ENCODE assay signal across 8 mouse cellular contexts in the genomic region with DNA sequence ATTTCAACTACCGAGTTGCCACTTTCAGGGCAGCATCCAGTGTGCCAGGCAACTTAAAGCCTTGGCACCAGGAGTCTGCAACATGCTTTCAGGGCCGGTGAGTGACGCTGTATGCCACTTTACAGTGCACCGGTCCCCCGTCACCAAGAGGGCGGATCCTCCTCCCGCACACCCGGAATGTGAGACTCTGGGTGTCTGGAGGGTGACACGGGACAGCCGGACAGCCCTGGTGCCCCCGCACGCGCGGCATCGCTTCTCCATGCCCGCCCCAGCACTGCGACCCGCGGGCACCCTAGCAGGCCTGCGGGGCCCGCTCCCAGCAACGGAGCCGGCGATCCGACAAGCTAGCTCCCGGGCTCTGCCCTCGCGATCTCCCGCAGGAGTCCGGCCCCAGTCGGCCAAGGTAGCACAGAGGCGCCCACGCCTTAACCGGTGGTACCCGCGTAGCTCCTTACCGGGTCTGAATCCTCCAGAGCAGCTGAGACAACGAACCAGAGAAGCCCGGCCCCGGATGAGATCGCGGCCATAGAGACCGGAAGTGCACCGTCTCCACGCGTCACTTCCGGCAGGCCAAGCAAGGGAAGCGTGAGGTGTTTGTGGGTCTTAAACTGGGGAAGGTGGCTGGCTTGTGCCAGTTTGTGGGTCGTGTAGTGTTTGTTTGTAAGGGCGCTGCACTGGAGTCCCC. TPM values are rescaled to one million over a fixed set of nuclear protein-coding genes. Genes with fewer than 3 reads are reported as not detected.
DNase-seq lines count a peak whose midpoint lies in the region; ATAC-seq and TF ChIP-seq lines count a peak whose summit lies in the region.

A gene (minus strand): TSS at position 551 of the 685 bp plus-strand sequence.

- no peak for TF ChIP-seq EP300 in MEL (IDR thresholded peaks at IDR 0.05; ENCODE audit: low read depth in 1 of 2, low read length in 2 of 2)

- peak; percentile 4 for TF ChIP-seq RAD21 in MEL (IDR thresholded peaks at IDR 0.05; ENCODE audit: low read depth, low read length)

- peak within 1 kb of the TSS; percentile 99 for H3K27ac ChIP-seq in MEL (ENCODE audit: control insufficient read depth, low read depth, low read length)
- peak within 1 kb of the TSS; percentile 89 for H3K27ac ChIP-seq in cerebellum, adult 2 months (ENCODE audit: insufficient read depth, low read length)
- H3K27ac ChIP-seq in lung, embryonic 16.5 days (ENCODE audit: low read length): peak within 1 kb of the TSS; percentile 94

- WGBS in cerebellum, adult 2 months: under 1% methylated on average over 50 of the region's 50 CpGs
- under 1% methylated on average over 50 of the region's 50 CpGs for WGBS in lung, embryonic 16.5 days

- peaks cover 0 to 5% of the 10 kb centered on the region in 2 experiments; a peak in 1 of 4 replicates for H3K4me1 ChIP-seq in MEL (ENCODE audit: control insufficient read depth in 1 of 2, insufficient read depth in 2 of 2, low read length in 2 of 2)
- H3K4me1 ChIP-seq in cerebellum, adult 2 months (ENCODE audit: control insufficient read depth, insufficient read depth, low read length): no peaks in the 10 kb centered on the region
- peaks cover 9% of the 10 kb centered on the region for H3K4me1 ChIP-seq in lung, embryonic 16.5 days (replicated peaks; ENCODE audit: control insufficient read depth, insufficient read depth, low read length)

- H3K9ac ChIP-seq in MEL (ENCODE audit: control insufficient read depth, low read depth, low read length, poor library complexity, severe bottlenecking): peak within 1 kb of the TSS; percentile 95
- peak within 1 kb of the TSS; percentile 98 for H3K9ac ChIP-seq in lung, embryonic 16.5 days (ENCODE audit: low read length)

- H3K4me2 ChIP-seq in lung, embryonic 16.5 days (ENCODE audit: low read depth, low read length): peak within 1 kb of the TSS; percentile 80

- ATAC-seq in hematopoietic stem cell, adult 5-6 weeks (replicated peaks in 1 of 2; ENCODE audit: insufficient read depth in 1 of 2, low FRiP score in 2 of 2, low TSS enrichment in 1 of 2, low read depth in 1 of 2, poor library complexity in 2 of 2, severe bottlenecking in 2 of 2): peak; percentile 97 to 98
- peak; percentile 99 for ATAC-seq in lung, embryonic 16.5 days (ENCODE audit: low read depth)

- peak in 2 of 3 experiments; percentile 21 to 28; a peak in 3 of 6 replicates for TF ChIP-seq CTCF in MEL (IDR thresholded peaks at IDR 0.05 in 2 of 3, conservative IDR thresholded peaks at IDR 0.05 in 1 of 3; ENCODE audit: control insufficient read depth in 1 of 3, insufficient read depth in 1 of 3, low read depth in 2 of 3, low read length in 3 of 3, poor library complexity in 1 of 3, severe bottlenecking in 1 of 3)
- TF ChIP-seq CTCF in cerebellum, adult 2 months (IDR thresholded peaks at IDR 0.05; ENCODE audit: borderline replicate concordance, insufficient read depth, low read depth, low read length): no peak; the same call in 1 of the 2 replicates

- no peaks in the 10 kb centered on the region for H3K27me3 ChIP-seq in MEL (ENCODE audit: control insufficient read depth in 1 of 2, insufficient read depth in 2 of 2, low read length in 2 of 2)
- H3K27me3 ChIP-seq in cerebellum, adult 2 months (ENCODE audit: control insufficient read depth, insufficient read depth, low read length): no peaks in the 10 kb centered on the region
- no peaks in the 10 kb centered on the region for H3K27me3 ChIP-seq in lung, embryonic 16.5 days (ENCODE audit: control insufficient read depth, insufficient read depth, low read depth, low read length)

- peak; percentile 95 for DNase-seq in MEL (ENCODE audit: low read depth, low spot score)
- DNase-seq in cerebellum, adult 2 months: peak; percentile 92 to 94
- DNase-seq in forelimb bud, embryonic 11.5 days (ENCODE audit: low read depth, low spot score): peak; percentile 88
- DNase-seq in layer of hippocampus, adult 9-10 months (ENCODE audit: low spot score): peak; percentile 84
- peak; percentile 69 for DNase-seq in ovary, postnatal 10 days (ENCODE audit: low spot score)
- peak; percentile 79 to 85 for DNase-seq in thymus, postnatal 10 days (ENCODE audit: low spot score in 2 of 2)

- H3K79me2 ChIP-seq in MEL (ENCODE audit: control insufficient read depth, insufficient read depth, low read length, poor library complexity): peaks cover 26% of the 10 kb centered on the region

- peak; percentile 81 to 96 for TF ChIP-seq POLR2A in MEL (IDR thresholded peaks at IDR 0.05; ENCODE audit: control insufficient read depth in 1 of 2, insufficient read depth in 1 of 2, low read depth in 1 of 2, low read length in 2 of 2, poor library complexity in 1 of 2)
- peak; percentile 97 for TF ChIP-seq POLR2A in cerebellum, adult 2 months (IDR thresholded peaks at IDR 0.05; ENCODE audit: borderline replicate concordance, insufficient read depth, low read length)

- H3K4me3 ChIP-seq in MEL (ENCODE audit: control insufficient read depth in 1 of 2, insufficient read depth in 1 of 2, low read depth in 2 of 2, low read length in 2 of 2): peak within 1 kb of the TSS; percentile 93 to 96
- H3K4me3 ChIP-seq in cerebellum, adult 2 months (replicated peaks; ENCODE audit: insufficient read depth, low read depth, low read length): peak within 1 kb of the TSS; percentile 93
- H3K4me3 ChIP-seq in lung, embryonic 16.5 days (ENCODE audit: low read length): peak within 1 kb of the TSS; percentile 94

- H3K9me3 ChIP-seq in MEL (replicated peaks; ENCODE audit: insufficient read depth, low read length): no peaks in the 10 kb centered on the region
- no peaks in the 10 kb centered on the region for H3K9me3 ChIP-seq in lung, embryonic 16.5 days (ENCODE audit: control insufficient read depth, low read length)

- H3K36me3 ChIP-seq in MEL (ENCODE audit: control insufficient read depth in 1 of 2, insufficient read depth in 2 of 2, low read length in 2 of 2): peaks cover 10 to 18% of the 10 kb centered on the region in 2 experiments; a peak in 3 of 4 replicates
- peaks cover 13% of the 10 kb centered on the region for H3K36me3 ChIP-seq in lung, embryonic 16.5 days (ENCODE audit: control insufficient read depth, insufficient read depth, low read length)

TF ChIP-seq in MEL, 35 proteins besides CTCF, POLR2A, EP300 and RAD21 (continues in another document):
- TF ChIP-seq HCFC1 (IDR thresholded peaks at IDR 0.05; ENCODE audit: low read depth, low read length) (peak; percentile 91), ELF1 (IDR thresholded peaks at IDR 0.05; ENCODE audit: low read depth, low read length) (peak; percentile 86), ZC3H11A (IDR thresholded peaks at IDR 0.05; ENCODE audit: low read depth, low read length) (no peak), UBTF (IDR thresholded peaks at IDR 0.05; ENCODE audit: borderline replicate concordance, insufficient read depth, low read depth, low read length) (no peak), TBP (IDR thresholded peaks at IDR 0.05; ENCODE audit: low read depth, low read length) (peak; percentile 92), BHLHE40 (IDR thresholded peaks at IDR 0.05; ENCODE audit: borderline replicate concordance, low read depth, low read length) (no peak), SMC3 (IDR thresholded peaks at IDR 0.05; ENCODE audit: low read depth, low read length) (0 out of 2 replicates have a peak, but pooled peaks have one; percentile 20), RCOR1 (IDR thresholded peaks at IDR 0.05; ENCODE audit: low read depth, low read length) (no peak), E2F4 (IDR thresholded peaks at IDR 0.05; ENCODE audit: borderline replicate concordance, low read depth, low read length) (no peak), KAT2A (conservative IDR thresholded peaks at IDR 0.05; ENCODE audit: low read depth, low read length) (peak; percentile 62; the same call in 1 of the 2 replicates), MYB (IDR thresholded peaks at IDR 0.05; ENCODE audit: low read depth, low read length) (no peak), NELFE (IDR thresholded peaks at IDR 0.05; ENCODE audit: low read depth, low read length) (peak; percentile 91), MAFK (IDR thresholded peaks at IDR 0.05; ENCODE audit: borderline replicate concordance, low read depth, low read length) (no peak), MYC (IDR thresholded peaks at IDR 0.05; ENCODE audit: low read depth, low read length) (peak; percentile 71), CHD1 (IDR thresholded peaks at IDR 0.05; ENCODE audit: low read depth, low read length) (0 out of 2 replicates have a peak, but pooled peaks have one; percentile 73), MEF2A (IDR thresholded peaks at IDR 0.05; ENCODE audit: extremely low read depth, insufficient replicate concordance, low read depth, low read length, poor library complexity, severe bottlenecking) (no peak), GABPA (IDR thresholded peaks at IDR 0.05; ENCODE audit: low read depth, low read length) (no peak), USF2 (IDR thresholded peaks at IDR 0.05; ENCODE audit: borderline replicate concordance in 1 of 2, insufficient read depth in 1 of 2, low read depth in 1 of 2, low read length in 2 of 2) (no peak), USF1 (IDR thresholded peaks at IDR 0.05; ENCODE audit: low read depth, low read length) (no peak; the same call in 1 of the 2 replicates), TAL1 (IDR thresholded peaks at IDR 0.05; ENCODE audit: low read length) (no peak), ETS1 (IDR thresholded peaks at IDR 0.05; ENCODE audit: low read depth, low read length) (peak; percentile 22; the same call in 1 of the 2 replicates), JUND (IDR thresholded peaks at IDR 0.05; ENCODE audit: low read depth, low read length) (no peak), CHD2 (IDR thresholded peaks at IDR 0.05; ENCODE audit: low read length) (no peak), SIN3A (IDR thresholded peaks at IDR 0.05; ENCODE audit: low read length) (peak; percentile 70; the same call in 1 of the 2 replicates), POLR2AphosphoS5 (IDR thresholded peaks at IDR 0.05; ENCODE audit: borderline replicate concordance, low read depth, low read length) (no peak), MAX (IDR thresholded peaks at IDR 0.05; ENCODE audit: low read length) (peak; percentile 62), ZNF384 (IDR thresholded peaks at IDR 0.05; ENCODE audit: low read depth, low read length) (no peak), ZKSCAN1 (IDR thresholded peaks at IDR 0.05; ENCODE audit: low read depth, low read length) (no peak), MXI1 (IDR thresholded peaks at IDR 0.05; ENCODE audit: low read depth, low read length) (peak; percentile 85)

RNA-seq across cellular contexts. Expression of the gene that starts here (rescaled TPM):
- total RNA-seq in MEL (2012; rRNA removed): 24.7 and 27.5 TPM in 2 replicates
- 100 to 1,000 TPM in 1 of 2 experiments, 10 to 100 TPM in 1; 37.3 to 191 TPM for polyA plus RNA-seq in MEL (2012; ENCODE audit: insufficient read depth in 1 of 2, insufficient read length in 2 of 2, low read depth in 1 of 2, low replicate concordance in 2 of 2, missing spikeins in 1 of 2)
- 15.6 and 17.0 TPM in 2 replicates for polyA plus RNA-seq in cerebellum, adult 2 months (2012; rRNA removed)
- 41.1 and 63.4 TPM in 2 replicates for total RNA-seq in hematopoietic stem cell, adult 5-6 weeks (2017)
- 33.1 and 34.1 TPM in 2 replicates for polyA plus RNA-seq in lung, embryonic 16.5 days (2015; fragmentation: Nextera tagmentation; extraction: Ambion mirVana)

Comparison
In these comparisons a context has a peak if more than half of its experiments do, and no peak if none do; other contexts are left out.
1. Peak in every context shown above with its lines: DNase-seq, ATAC-seq, H3K4me3 ChIP-seq and H3K27ac ChIP-seq.